Mouse (Mus musculus): ENCODE data around the gene Cped1.

Gene Cped1

GRCm38 (mm10) chr6:21985732-21986540, at the start of gene Cped1:
Gene Cped1, plus strand, starts transcription at chr6:21985916.
- DNase-seq: peak; percentile 60 to 71

DNA sequence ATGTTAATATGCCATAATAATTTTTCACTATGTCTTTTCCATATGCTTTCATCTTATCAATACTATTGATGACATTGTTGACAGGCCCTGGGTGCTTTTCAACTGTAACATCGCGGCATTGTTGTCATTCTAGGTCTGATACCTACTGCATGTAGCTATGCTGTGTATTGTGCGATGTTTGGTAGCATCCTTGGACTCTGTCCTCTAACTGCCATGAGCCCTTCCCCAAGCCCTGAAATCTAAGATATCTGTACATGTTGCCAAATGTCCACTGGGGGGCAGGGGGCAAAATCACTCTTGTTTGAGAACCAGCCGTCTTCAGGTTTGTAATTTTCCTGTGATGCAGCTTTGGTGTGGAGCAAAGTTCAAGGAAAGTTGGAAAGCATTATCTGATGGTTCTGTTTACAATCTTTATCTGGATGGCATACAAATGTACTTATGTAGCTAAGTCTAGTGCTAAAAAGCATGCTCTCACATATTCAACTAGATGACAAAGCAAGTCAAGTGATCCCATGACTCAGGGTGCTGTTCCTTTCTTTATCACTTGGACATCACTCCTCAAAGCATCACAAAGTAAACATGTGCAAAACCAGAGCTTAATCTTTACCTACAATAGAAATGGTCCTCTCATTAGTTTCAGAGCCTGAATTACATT, 47.6 kb upstream of the Cped1 start:
- no peak for DNase-seq

GRCm38 (mm10) chr6:21949226-21949731, 36.4 kb upstream of the Cped1 start, which contains the start of gene Ing3:
Gene Ing3, plus strand, starts transcription at chr6:21949571.
- DNase-seq: peak; percentile 98 to 99

DNA sequence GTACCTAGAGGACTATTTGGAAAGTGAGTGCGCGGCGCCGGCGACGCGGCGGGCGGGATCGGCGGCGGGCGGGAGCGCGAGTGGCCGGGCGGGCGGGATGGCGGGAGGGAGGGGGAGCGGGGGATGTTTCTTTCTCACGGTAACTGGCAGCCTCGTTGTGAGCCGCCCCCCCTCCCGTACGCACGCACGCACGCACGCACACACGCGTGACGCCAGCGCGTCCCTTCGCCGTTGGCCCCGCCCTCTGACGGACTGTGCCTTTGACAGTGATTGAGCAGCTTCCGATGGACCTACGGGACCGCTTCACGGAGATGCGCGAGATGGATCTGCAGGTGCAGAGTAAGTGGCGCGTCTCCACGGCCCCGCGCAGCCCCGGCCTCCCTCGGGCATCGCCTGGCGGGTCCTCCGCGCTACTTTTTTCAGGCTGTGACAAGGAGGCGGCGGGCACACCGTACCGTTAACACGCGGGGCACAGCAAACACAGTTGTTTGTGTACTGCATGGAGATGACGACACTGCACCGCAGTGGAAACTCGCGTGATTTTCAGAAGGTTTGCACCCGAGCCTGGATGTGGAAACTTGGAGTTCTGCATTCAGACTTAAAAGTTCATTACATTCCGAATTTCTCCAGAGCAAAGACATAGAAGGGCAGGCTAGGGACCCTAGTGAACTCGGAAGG, 35.8 kb upstream of the Cped1 start:
- peak; percentile 99 for DNase-seq

GRCm38 (mm10) chr6:21950676-21951075, 35.0 kb upstream of the Cped1 start:
- DNase-seq: no peak

DNA sequence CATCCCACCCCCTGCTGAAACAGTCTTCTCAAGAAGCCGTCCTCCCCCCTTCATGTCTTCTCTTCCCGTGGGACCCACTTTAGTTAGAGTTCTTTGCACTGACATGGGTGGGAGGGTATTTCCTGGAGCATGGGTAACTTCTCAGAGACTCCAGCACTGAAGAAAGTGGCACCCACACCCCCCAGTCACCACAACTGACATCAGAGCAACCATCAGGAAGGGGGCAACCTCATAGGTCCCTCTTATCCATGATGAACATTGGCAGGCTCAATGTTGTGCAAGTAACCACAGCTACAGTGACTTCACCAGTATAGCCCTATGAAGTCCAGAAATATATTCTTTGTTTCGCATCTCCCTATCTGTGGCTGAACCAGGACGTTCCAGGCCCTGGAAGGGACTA, 30.2 kb upstream of the Cped1 start:
- no peak for DNase-seq

DNA sequence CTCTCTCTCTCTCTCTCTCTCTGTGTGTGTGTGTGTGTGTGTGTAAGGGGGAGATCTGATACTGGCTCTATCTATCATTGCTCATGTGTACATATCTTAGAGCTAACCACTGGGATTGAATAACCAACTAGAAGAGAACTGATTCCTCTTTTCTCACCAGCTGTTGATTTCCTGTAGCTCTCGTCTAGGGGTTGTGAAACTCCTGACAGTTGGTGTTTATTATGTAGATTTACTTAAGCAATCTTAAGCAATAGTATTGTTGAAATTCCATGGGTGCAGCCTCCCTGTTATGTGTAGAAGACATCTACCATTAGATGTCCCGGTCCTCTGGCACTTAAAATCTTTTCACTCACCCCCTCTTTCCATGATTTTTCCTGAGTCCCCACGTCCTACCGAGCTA, 26.8 kb upstream of the Cped1 start:
- no peak for DNase-seq

GRCm38 (mm10) chr6:21959909-21960308, 25.8 kb upstream of the Cped1 start:
- DNase-seq: no peak

DNA sequence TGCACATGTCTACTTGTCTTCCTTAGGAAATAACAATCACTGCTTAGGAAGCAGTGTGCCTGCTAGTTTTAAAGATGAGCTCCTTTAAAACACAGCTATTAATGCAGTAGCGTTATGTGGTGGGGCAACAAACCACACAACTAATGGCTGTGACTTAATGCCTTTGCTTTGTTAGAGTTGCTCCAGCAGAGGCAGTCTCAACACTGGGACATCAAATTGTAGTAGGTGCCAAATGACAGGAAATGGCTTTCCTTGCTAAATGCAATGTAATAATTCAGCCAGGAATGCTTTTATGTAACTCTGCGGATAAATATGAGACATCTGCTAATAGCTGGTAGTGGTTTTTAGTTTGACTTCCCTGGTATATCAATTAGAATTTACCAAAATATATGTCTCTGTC, 8.2 kb upstream of the Cped1 start:
- DNase-seq: no peak

DNA sequence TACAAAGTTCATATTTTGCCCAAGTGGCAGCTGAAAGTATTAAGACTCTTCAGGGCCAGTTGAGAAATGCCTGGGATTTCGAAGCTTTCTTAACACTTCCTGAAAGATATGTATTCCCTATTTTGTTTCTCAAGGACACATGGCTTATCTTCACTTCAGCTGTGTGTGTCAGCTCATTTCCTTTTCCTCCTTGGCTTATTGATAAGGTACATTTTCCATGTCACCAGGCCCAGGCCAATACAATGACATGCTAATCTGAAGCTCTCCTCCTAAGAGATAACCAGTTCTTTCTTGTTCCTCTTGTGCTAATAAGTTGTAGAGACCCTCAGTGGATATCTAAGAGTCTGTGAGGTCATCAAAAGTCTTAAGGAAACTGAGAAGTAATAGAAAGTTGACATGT, 4.6 kb upstream of the Cped1 start:
- DNase-seq: no peak

DNA sequence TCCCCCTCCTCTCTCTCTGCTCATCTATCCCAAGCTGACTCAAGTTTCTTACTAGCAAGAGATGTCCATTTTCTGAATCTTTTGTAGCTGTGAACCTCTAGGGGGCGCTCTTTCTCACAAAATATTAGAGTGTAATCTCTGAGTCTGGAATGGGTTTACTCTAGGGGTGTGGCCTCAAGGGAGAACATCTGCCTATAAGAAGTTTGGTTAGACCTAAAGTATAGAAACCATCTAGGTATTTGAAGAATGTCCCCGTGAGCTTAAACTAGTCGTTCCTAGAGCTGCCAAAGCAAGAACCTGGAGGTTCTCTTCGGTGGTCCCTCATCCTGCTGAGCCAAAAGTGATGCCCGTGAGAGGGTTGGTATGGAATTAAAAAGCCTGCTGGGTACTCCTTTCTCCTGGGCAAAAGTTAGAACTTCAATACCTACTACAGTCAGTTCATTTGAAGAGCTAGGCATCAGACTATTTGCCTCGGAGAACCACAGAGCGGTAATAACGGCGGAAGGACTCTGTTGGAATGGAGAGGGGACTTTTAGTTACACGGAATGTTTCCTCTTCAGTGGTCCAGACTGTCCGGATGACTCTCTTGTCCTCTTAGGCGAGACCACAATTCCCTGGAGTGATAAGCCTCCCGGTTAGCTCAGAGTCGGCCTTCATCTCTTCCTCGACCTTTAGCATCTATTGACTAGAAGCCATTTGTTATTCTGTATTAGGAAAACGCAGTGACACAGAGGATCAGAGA, 555 bp upstream of the Cped1 start:
- peak; percentile 68 to 82 for DNase-seq

DNA sequence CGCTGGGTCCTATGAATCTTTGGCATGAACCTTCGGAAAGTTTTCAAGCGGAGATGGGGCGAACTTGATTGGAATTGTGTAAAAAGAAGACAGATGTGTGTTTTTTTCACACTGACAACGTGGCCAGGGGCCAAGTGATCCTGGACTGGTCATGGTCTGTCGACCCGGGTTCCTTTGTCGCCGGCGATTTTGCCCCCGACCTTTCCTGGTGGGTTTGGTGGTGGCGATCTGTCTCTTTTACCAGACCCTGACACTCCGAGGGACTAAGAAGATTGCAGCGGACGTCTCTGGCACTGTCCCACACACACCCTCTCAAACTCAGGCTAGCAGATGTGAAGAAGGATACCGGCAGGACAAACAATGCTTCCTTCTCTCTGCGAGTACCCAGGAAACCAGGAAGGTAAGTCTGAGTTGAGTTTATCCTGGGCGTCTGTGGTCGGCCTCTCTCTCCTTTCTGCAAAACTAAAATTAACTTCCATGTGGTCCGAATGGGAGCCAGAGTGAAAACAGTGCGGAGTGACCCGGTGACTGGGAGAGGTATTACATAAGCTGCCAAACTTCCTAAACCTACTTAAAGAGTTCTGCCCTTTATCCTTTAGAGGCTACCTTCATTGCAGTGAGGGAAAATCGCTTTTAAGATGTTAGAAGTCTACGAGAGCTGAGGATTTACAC, 1.1 kb downstream of the Cped1 start:
- peak; percentile 14 to 30 for DNase-seq

DNA sequence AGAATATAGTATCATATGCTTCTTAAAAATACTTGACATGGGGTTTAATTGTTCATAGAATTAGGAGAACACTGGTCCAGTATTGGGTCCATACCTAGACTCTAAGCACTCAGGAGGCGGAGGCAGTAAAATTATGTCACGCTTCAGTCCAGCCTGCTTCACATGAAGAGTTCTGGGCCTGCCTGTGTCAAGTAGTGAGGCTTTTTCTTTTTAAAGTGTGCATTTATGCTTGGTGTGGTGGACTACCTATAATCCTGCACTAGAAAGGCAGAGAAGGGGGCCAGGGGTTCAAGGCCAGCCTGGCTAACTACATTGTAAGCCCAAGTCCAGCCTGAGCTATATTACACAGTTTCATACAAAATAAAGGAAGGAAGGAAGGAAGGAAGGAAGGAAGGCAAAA, 1.8 kb downstream of the Cped1 start:
- DNase-seq: no peak

DNA sequence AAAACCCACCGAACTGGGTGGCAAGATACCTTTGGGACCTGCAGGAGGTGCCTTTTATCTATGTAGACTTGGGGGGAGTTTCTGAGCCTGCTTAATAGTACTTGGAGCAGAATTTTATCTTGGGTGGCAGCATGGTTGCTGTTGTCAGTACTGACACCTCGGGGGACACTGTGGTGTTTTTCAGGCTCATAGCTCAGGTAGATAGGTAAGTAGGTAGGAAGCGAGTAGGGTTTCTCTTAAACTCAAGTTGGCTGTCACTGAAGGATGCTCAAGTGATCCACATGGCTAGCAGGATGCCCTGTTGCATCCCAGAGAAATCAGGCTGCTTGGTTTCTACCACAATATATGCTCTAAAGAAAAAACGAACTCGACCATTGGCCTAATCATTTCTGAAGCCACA, 2.6 kb downstream of the Cped1 start:
- no peak for DNase-seq

DNA sequence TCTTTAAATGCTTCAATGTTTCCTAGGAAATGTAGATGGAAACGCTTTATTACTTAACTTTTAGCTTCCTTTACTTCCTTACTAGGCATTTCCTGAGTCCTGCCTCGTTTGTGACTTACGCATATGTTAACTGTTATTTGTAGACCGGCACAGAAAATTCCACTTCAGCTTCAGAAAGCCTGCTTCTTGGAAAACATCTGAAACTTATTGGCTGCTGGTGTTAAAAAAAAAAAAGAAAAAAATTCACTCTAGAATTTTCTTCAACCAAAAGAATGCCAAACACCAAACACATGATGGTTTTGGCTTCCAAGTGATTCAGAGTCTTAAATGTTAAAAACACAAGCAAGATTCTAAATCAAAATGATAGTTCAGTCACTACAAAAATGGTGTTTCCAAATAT, 3.4 kb downstream of the Cped1 start:
- DNase-seq: no peak

GRCm38 (mm10) chr6:21990181-21991135, 4.7 kb downstream of the Cped1 start:
- DNase-seq: no peak

DNA sequence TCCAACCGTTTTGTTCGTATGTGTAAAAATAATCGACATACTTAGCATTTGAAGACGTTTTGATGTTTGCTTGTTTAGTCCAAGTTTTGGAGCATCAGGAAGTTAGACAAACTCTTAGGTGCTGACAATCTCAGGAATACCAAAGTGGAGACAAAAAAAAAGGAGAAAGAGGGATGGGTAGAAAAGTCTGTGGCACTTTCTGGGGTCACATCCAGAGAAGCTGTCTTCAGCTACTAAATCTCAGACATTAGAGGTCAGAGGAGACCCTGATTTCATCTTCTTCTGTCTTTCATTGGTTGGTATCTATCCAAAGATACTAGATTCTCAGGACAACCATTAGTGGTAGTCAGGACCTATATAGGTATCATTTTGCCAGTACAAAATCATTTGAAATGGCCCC, 5.4 kb downstream of the Cped1 start:
- no peak for DNase-seq

- no peak for DNase-seq
These were observed 7.4 kb downstream of the Cped1 start for GRCm38 (mm10) chr6:21993070-21993469.

DNA sequence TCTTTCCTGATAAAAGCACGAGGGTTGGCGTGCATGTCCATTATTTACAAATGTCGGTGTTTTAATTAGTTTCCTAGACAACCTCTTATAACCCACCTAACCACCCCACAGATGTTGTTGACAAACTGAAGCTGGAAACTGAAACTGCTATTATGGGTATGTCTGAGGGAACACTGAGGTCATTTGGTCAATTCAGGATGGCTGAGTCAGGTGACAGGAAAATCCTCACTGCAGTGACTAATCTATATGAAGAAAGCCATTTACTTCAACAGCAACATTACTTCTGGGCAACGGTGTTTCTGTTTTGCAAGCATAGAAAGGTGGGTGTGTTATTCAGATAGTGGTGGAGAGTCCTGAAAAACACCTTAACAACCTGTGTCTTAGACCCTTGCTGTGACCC, 12.4 kb downstream of the Cped1 start:
- no peak for DNase-seq

DNA sequence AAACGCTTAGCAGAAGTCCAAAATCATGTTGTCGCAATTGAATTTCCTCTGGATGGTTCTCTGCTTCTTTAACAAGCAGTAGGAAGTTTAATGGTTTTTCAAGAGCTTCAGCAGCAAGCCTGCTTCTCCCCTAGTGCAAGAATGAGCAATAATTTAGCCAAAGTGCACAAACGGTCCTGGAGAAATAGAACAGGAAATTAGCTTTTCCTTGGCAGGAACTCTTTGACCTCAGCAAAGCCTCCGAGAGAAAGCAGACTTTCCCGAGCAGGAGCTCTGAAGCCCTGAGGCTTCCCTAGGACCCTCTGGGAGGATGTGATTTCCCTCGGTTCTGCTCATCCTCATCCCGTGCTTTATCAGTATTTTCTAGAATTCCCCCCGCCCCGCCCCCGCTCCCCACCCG, 13.3 kb downstream of the Cped1 start:
- no peak for DNase-seq

- no peak for DNase-seq
These were observed 14.4 kb downstream of the Cped1 start for GRCm38 (mm10) chr6:22000086-22000485.
